Mouse (Mus musculus) central nervous system, embryonic 11.5 days (tissue): ENCODE data around the gene Atg14. TPM values are rescaled to one million over a fixed set of nuclear protein-coding genes. Genes with fewer than 3 reads are reported as not detected.

ENCODE experiments used
- polyA plus RNA-seq: library from polyadenylated mRNA; depleted of rRNA; stranded (reverse); fragments of >200 nt; gene quantifications from 2 replicates; pipeline ENCODE4 v1.2.3, GENCODE M21; 2012; rRNA removed

Atg14 gene
- 12.4 and 12.9 TPM in 2 replicates for polyA plus RNA-seq

DNA sequence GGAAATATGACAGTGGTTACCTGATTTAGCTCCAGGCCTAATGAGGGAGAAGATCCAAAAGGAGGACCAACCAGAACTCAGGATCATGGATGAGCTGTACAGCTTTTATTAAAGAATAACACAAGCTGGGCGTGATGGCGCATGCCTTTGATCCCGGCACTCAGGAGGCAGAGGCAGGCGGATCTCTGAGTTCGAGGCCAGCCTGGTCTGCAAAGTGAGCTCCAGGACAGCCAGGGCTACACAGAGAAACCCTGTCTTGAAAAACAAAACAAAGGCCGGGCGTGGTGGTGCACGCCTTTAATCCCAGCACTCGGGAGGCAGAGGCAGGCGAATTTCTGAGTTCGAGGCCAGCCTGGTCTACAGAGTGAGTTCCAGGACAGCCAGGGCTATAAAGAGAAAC, at the start of gene Atg14:
Gene Atg14, minus strand, starts transcription at position 101 of the 400 bp plus-strand sequence.

Other genes with a start within 250 kb of the Atg14 start
- gene Lgals3, start 202.9 kb downstream of the Atg14 start, polyA plus RNA-seq = 1.2 and 1.5 TPM in 2 replicates
- gene Dlgap5, start 152.2 kb downstream of the Atg14 start, polyA plus RNA-seq = 63.3 and 76.0 TPM in 2 replicates
- 12.9 and 18.8 TPM in 2 replicates for gene Fbxo34, start 120.2 kb downstream of the Atg14 start, polyA plus RNA-seq
- 77.9 and 112 TPM in 2 replicates for gene Ktn1, start 77.8 kb upstream of the Atg14 start, polyA plus RNA-seq